Mouse (Mus musculus) hindbrain, embryonic 15.5 days (tissue): ENCODE measurements around the gene Astl. TPM values are rescaled to one million over a fixed set of nuclear protein-coding genes. Genes with fewer than 3 reads are reported as not detected.
A peak's percentile ranks its signal among the peaks of the same experiment; 100 is the strongest.

ENCODE experiments used
- ATAC-seq: fragments of 200-750 bp; cut with Nextera tagmentation; 2 replicates; pipeline ENCODE4 v1.8.0; 2017; ENCODE audit warnings: low read depth, moderate number of reproducible peaks, moderate TSS enrichment; ENCODE audit not compliant: low FRiP score
- H3K27ac ChIP-seq: fragments of 300-500 bp; sonication (generic); replicated peaks from 2 replicates; pipeline ENCODE4 v1.5.1; 2015; ENCODE audit warnings: mild to moderate bottlenecking, inconsistent platforms
- H3K27me3 ChIP-seq: fragments of 300-500 bp; sonication (generic); 2 replicates; pipeline ENCODE4 v1.6.1; 2015; ENCODE audit warnings: control low read depth, inconsistent platforms
- H3K36me3 ChIP-seq: fragments of 300-500 bp; sonication (generic); 2 replicates; pipeline ENCODE4 v1.6.1; 2015; ENCODE audit warnings: control low read depth, inconsistent platforms
- H3K4me1 ChIP-seq: fragments of 300-500 bp; sonication (generic); replicated peaks from 2 replicates; pipeline ENCODE4 v1.6.1; 2015; ENCODE audit warnings: control low read depth, inconsistent platforms
- H3K4me2 ChIP-seq: fragments of 300-500 bp; sonication (generic); 2 replicates; pipeline ENCODE4 v1.6.1; 2015; ENCODE audit warnings: moderate library complexity, mild to moderate bottlenecking, inconsistent platforms
- H3K4me3 ChIP-seq: fragments of 300-500 bp; sonication (generic); 2 replicates; pipeline ENCODE4 v1.5.1; 2015; ENCODE audit warnings: mild to moderate bottlenecking, inconsistent platforms
- H3K9ac ChIP-seq: fragments of 300-500 bp; sonication (generic); 2 replicates; pipeline ENCODE4 v1.6.1; 2015; ENCODE audit warnings: inconsistent platforms
- H3K9me3 ChIP-seq: fragments of 300-500 bp; sonication (generic); 2 replicates; pipeline ENCODE4 v1.6.1; 2016; ENCODE audit warnings: control low read depth, inconsistent platforms
- WGBS: fragments of 180-500 bp; shearing (Covaris S2); methylation state at CpG from one replicate; pipeline ENCODE4 v1.1.7; 2015; 5-methylcytosine and 5-hydroxymethylcytosine counted together
- polyA plus RNA-seq: library from polyadenylated mRNA; unstranded; fragments of >200 nt; fragmentation: Nextera tagmentation; extraction: Ambion mirVana; gene quantifications from 2 replicates; pipeline ENCODE4 v1.2.1, GENCODE M21; 2015

The Astl gene
- polyA plus RNA-seq, 1 experiment from 2014 or later: not detected

GRCm38 (mm10) chr2:127341159-127341558 is 2.7 kb downstream of the Astl start:
- Histone ChIP-seq H3K9me3 (no peaks in the 10 kb centered on the region), H3K9ac (no peak overlapping the region), H3K27ac (no peak overlapping the region), H3K4me3 (no peak overlapping the region), H3K4me2 (no peak overlapping the region), H3K36me3 (no peaks in the 10 kb centered on the region), H3K4me1 (peaks cover 12% of the 10 kb centered on the region), H3K27me3 (peaks cover 13% of the 10 kb centered on the region)
- no peak for ATAC-seq
- WGBS: 24% methylated on average over 3 of the region's 3 CpGs

- Histone ChIP-seq H3K9me3 (no peaks in the 10 kb centered on the region), H3K36me3 (no peaks in the 10 kb centered on the region), H3K27ac (no peak overlapping the region), H3K4me1 (no peaks in the 10 kb centered on the region), H3K27me3 (no peaks in the 10 kb centered on the region), H3K4me3 (no peak overlapping the region), H3K9ac (no peak overlapping the region), H3K4me2 (no peak overlapping the region)
- 80% methylated on average over 1 of the region's 1 CpGs for WGBS
- no peak for ATAC-seq
These were observed 7.9 kb downstream of the Astl start for GRCm38 (mm10) chr2:127346334-127346733.

- H3K4me2 ChIP-seq: no peak overlapping the region
- ATAC-seq: no peak
- H3K4me3 ChIP-seq: no peak overlapping the region
- H3K27ac ChIP-seq: no peak overlapping the region
- no peaks in the 10 kb centered on the region for H3K27me3 ChIP-seq
- no peak overlapping the region for H3K9ac ChIP-seq
- WGBS: 82% methylated on average over 13 of the region's 13 CpGs
- no peaks in the 10 kb centered on the region for H3K4me1 ChIP-seq
- no peaks in the 10 kb centered on the region for H3K9me3 ChIP-seq
- H3K36me3 ChIP-seq: no peaks in the 10 kb centered on the region
These were observed 8.9 kb downstream of the Astl start for GRCm38 (mm10) chr2:127347147-127347985.

GRCm38 (mm10) chr2:127353881-127354280 is 15.4 kb downstream of the Astl start:
- Histone ChIP-seq H3K36me3 (no peaks in the 10 kb centered on the region), H3K27ac (no peak overlapping the region), H3K4me3 (no peak overlapping the region), H3K4me2 (no peak overlapping the region), H3K4me1 (no peaks in the 10 kb centered on the region), H3K9me3 (no peaks in the 10 kb centered on the region), H3K27me3 (0 out of 2 replicates have a peak, but pooled peaks cover 2% of the 10 kb centered on the region), H3K9ac (no peak overlapping the region)
- WGBS: 92% methylated on average over 4 of the region's 4 CpGs
- no peak for ATAC-seq

GRCm38 (mm10) chr2:127362459-127363281 is 24.2 kb downstream of the Astl start, which contains the start of gene Adra2b:
Gene Adra2b (plus strand): TSS chr2:127363208.
- WGBS: under 1% methylated on average over 40 of the region's 49 CpGs
- no peak within 1 kb of the TSS for H3K27ac ChIP-seq
- peaks cover 63% of the 10 kb centered on the region for H3K27me3 ChIP-seq
- no peaks in the 10 kb centered on the region for H3K9me3 ChIP-seq
- H3K4me3 ChIP-seq: peak within 1 kb of the TSS; percentile 42
- H3K9ac ChIP-seq: peak within 1 kb of the TSS; percentile 37
- ATAC-seq: peak; percentile 80
- no peaks in the 10 kb centered on the region for H3K36me3 ChIP-seq
- peaks cover 20% of the 10 kb centered on the region for H3K4me1 ChIP-seq
- H3K4me2 ChIP-seq: peak within 1 kb of the TSS; percentile 84

- peaks cover 63% of the 10 kb centered on the region for H3K27me3 ChIP-seq
- H3K4me1 ChIP-seq: peaks cover 20% of the 10 kb centered on the region
- no peak overlapping the region for H3K9ac ChIP-seq
- peak overlapping the region; percentile 84 for H3K4me2 ChIP-seq
- no peaks in the 10 kb centered on the region for H3K9me3 ChIP-seq
- H3K27ac ChIP-seq: no peak overlapping the region
- WGBS: 2% methylated on average over 28 of the region's 28 CpGs
- ATAC-seq: 0 out of 2 replicates have a peak, but pooled peaks have one; percentile 9
- H3K36me3 ChIP-seq: no peaks in the 10 kb centered on the region
- H3K4me3 ChIP-seq: peak overlapping the region; percentile 42
These were observed 24.8 kb downstream of the Astl start for GRCm38 (mm10) chr2:127363282-127363652.

- peaks cover 20% of the 10 kb centered on the region for H3K4me1 ChIP-seq
- H3K9me3 ChIP-seq: no peaks in the 10 kb centered on the region
- peak overlapping the region; percentile 84 for H3K4me2 ChIP-seq
- 5% methylated on average over 20 of the region's 20 CpGs for WGBS
- no peak for ATAC-seq
- no peaks in the 10 kb centered on the region for H3K36me3 ChIP-seq
- H3K27me3 ChIP-seq: peaks cover 63% of the 10 kb centered on the region
- peak overlapping the region; percentile 42 for H3K4me3 ChIP-seq
- no peak overlapping the region for H3K9ac ChIP-seq
- no peak overlapping the region for H3K27ac ChIP-seq
These were observed 25.3 kb downstream of the Astl start for GRCm38 (mm10) chr2:127363696-127364095.

- WGBS: 26% methylated on average over 8 of the region's 8 CpGs
- H3K4me3 ChIP-seq: no peak overlapping the region
These were observed 26.0 kb downstream of the Astl start for GRCm38 (mm10) chr2:127364452-127364851.

GRCm38 (mm10) chr2:127367126-127367820 is 28.8 kb downstream of the Astl start:
- H3K4me2 ChIP-seq: no peak overlapping the region
- 70% methylated on average over 10 of the region's 10 CpGs for WGBS
- H3K4me1 ChIP-seq: peaks cover 20% of the 10 kb centered on the region
- H3K36me3 ChIP-seq: no peaks in the 10 kb centered on the region
- H3K9me3 ChIP-seq: no peaks in the 10 kb centered on the region
- H3K27ac ChIP-seq: no peak overlapping the region
- peaks cover 42% of the 10 kb centered on the region for H3K27me3 ChIP-seq
- no peak overlapping the region for H3K9ac ChIP-seq
- no peak for ATAC-seq
- no peak overlapping the region for H3K4me3 ChIP-seq

More at GRCm38 (mm10) chr2:127364452-127364851, 26.0 kb downstream of the Astl start:
- no peak for ATAC-seq
- Histone ChIP-seq H3K27me3 (peaks cover 63% of the 10 kb centered on the region), H3K9me3 (no peaks in the 10 kb centered on the region), H3K9ac (no peak overlapping the region), H3K36me3 (no peaks in the 10 kb centered on the region), H3K4me1 (peaks cover 20% of the 10 kb centered on the region), H3K27ac (no peak overlapping the region), H3K4me2 (peak overlapping the region; percentile 84)

- H3K4me1 ChIP-seq: no peaks in the 10 kb centered on the region
- H3K4me2 ChIP-seq: no peak overlapping the region
- H3K9me3 ChIP-seq: no peaks in the 10 kb centered on the region
- 60% methylated on average over 5 of the region's 5 CpGs for WGBS
- H3K27ac ChIP-seq: no peak overlapping the region
- no peak for ATAC-seq
- H3K9ac ChIP-seq: no peak overlapping the region
- no peaks in the 10 kb centered on the region for H3K36me3 ChIP-seq
- H3K27me3 ChIP-seq: peaks cover 17% of the 10 kb centered on the region
- H3K4me3 ChIP-seq: no peak overlapping the region
These were observed 31.4 kb downstream of the Astl start for GRCm38 (mm10) chr2:127369703-127370376.
